Mouse (Mus musculus): ENCODE measurements around the gene Ccnd1.
A peak's percentile ranks its signal among the peaks of the same experiment; 100 is the strongest.
"Not testable (repeated sequence)": the region's sequence is repeated elsewhere in the genome, so short reads cannot be mapped to it uniquely, and the experiment has no call there.

Gene Ccnd1

DNA sequence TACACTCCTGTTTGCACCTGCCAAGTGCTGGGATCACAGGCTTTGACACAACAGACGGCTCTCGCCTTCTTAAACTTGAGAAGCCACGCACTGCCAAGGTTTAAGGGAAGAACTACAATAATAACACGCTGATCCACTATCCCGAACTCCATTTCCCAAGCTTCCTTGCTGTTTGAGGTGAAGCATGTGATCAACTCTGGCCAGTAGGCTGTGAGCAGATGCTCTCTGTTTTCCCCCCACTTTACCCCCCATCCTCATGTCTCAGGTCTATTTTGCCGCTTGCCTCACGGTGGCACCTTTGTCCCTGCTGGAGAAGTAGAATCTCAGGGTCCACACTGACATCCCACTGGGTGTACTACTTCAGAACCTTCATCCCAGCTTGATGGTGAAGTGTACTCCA lies 31.0 kb downstream of the Ccnd1 start:
- peak; percentile 94 for ATAC-seq (ENCODE audit: low TSS enrichment)

DNA sequence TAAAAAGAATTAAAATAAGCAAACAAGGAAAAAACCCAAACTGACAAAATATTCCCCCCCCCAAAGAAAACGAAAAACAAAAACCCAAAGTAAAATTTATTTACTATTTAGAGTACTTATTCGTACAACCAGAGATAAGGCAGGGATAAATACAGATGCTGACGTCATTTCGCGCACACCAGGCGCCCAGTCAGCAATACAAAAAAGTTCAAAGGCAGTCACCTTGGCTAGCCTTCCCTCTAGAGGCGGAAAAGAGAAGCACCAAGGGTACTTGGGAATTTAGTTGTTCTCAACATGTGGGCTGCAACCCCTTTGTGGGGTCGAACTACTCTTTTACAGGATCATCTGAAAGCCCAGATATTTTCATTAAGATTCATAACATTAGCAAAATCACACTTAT lies 31.9 kb downstream of the Ccnd1 start:
- ATAC-seq (ENCODE audit: low TSS enrichment), result no peak

DNA sequence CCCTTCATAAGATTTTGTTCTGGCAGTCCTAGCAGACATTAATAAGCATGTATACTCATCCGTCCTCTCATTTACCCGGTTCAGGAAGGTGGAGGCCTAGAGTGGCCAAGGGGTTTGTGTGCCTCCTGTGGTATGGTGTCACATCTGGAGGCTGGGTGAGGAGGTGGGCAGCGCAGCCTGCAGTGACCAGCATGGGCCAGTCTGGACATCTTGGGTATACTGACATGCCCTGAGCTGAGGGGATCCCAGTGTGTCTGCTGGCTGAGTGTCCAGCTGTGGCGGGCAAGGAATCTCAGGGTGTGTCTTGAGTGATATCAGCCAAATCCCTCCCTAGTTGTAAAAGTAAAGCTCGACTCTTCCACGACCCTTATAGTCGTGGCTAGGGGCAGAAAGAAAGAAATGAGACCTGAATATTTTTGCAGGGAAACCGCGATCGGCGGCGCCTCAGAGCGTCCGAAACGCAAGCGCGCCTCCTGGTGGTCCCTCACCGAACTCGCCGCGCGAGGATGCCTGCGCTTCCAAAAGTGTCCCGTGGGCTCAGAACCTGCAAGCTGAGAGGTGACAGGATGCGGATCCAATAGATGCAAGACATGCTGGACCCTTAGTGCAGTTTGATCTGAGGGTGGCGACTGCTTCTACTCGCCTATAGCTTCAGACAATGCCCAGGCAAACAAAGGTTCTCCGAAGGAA lies 32.9 kb downstream of the Ccnd1 start:
- ATAC-seq (ENCODE audit: low TSS enrichment), result peak; percentile 58

- not testable (repeated sequence) for ATAC-seq (ENCODE audit: low TSS enrichment)
Measured at GRCm38 (mm10) chr7:144905514-144905913, 34.2 kb downstream of the Ccnd1 start.

- no peak for ATAC-seq (ENCODE audit: low TSS enrichment)
Measured at GRCm38 (mm10) chr7:144898506-144898905, 41.2 kb downstream of the Ccnd1 start.

DNA sequence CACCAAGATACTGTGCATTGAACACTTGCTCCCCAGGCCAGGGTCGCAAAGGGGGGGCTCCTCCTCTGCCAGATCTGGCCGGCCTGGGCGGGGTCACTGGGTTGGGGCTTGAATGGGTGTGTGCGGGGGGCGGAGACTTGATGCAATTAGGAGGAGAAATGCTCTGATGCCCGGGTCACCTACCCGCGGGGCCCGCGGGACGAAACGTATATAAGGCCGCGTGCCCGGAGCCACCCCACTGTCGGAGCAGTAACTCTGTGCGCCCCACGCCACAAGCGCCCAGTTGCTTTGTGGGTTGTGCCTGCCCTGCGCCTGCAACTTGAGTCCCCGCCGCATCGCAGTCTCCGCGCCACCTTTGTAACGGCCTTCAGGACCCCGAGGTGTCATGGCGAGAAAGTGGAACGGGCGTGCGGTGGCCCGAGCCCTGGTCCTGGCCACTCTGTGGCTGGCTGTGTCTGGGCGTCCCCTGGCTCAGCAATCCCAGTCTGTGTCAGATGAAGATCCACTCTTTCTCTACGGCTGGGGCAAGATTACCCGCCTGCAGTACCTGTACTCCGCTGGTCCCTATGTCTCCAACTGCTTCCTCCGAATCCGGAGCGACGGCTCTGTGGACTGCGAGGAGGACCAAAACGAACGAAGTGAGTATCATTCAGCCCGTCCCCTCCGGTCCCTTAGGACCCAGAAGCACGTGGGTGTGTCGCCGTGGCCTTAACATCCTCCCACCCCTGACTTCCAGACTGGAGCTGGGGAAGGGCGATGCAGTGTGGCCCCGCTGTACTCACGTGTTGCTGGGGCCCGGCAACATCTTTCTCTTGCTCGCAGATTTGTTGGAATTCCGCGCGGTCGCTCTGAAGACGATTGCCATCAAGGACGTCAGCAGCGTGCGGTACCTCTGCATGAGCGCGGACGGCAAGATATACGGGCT lies 43.2 kb downstream of the Ccnd1 start, which contains the start of gene Fgf15:
Gene Fgf15, plus strand, starts transcription at position 238 of the 925 bp plus-strand sequence.
- ATAC-seq (ENCODE audit: low TSS enrichment), result no peak

GRCm38 (mm10) chr7:144895305-144896111 lies 44.2 kb downstream of the Ccnd1 start:
- peak; percentile 83 for ATAC-seq (ENCODE audit: low TSS enrichment)

DNA sequence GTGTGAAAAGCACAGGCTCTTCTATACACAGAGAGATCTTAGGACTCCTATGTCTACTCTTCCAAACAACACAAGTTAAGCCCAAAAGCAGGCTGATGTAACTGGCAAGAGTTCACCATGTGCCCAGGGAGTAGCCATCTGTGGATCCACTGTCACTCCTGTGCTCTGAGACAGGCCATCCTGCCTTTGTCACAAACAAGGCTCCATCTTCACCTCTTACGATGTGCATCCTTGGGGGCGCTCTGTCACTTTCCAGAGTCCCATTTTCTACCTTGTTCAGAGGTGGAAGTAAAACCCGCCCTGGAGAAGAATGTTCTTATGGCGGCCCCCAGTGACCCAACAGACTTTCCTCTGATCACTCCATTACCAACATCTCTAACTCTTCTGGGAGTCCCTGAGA lies 45.0 kb downstream of the Ccnd1 start:
- ATAC-seq (ENCODE audit: low TSS enrichment), result no peak

- no peak for ATAC-seq (ENCODE audit: low TSS enrichment)
Measured at GRCm38 (mm10) chr7:144894191-144894590, 45.5 kb downstream of the Ccnd1 start.

DNA sequence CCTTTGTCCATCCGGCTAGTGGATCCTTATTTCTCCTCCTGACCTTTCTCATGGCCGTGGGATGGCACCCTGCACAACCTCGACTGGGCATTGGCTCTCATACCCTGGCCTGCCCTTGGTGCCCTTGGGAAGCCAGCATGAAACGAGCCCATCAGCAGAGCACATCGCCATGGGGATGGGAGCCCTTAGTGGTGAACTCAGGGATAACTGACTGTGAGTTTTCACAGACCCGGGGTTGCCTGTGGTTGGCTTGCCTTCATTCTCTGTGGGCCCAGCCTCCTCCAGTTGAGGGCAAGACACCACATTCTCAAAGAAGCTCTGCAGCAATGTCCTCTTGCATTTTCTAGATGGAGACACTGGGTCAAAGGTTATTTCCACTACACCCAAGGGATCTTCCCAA lies 47.4 kb downstream of the Ccnd1 start:
- ATAC-seq (ENCODE audit: low TSS enrichment), result no peak

- no peak for ATAC-seq (ENCODE audit: low TSS enrichment)
Measured at GRCm38 (mm10) chr7:144891863-144892262, 47.9 kb downstream of the Ccnd1 start.

- not testable (repeated sequence) for ATAC-seq (ENCODE audit: low TSS enrichment)
Measured at GRCm38 (mm10) chr7:144890661-144891060, 49.1 kb downstream of the Ccnd1 start.

- no peak for ATAC-seq (ENCODE audit: low TSS enrichment)
Measured at GRCm38 (mm10) chr7:144888564-144889299, 51.0 kb downstream of the Ccnd1 start.

- ATAC-seq (ENCODE audit: low TSS enrichment), result no peak
Measured at GRCm38 (mm10) chr7:144887672-144888071, 52.1 kb downstream of the Ccnd1 start.

DNA sequence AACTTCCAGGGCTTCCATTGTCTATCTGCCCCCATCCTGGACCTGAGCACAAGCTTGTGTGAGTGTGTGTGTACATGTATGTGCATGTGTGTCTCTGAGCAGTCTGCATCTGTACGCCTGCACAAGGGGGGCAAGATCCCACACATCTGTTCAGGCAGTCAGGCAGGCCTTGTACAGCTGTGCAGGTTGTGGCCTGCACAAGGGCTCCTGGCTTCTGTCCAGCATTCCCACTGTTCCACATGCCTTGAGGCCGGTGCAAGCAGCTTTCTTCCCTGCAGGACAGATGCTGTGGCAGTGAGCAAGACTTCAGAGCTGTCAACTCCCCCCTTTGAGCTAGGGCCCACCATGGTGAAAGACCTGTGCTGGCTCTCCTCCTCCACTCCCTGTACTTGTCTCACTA lies 56.6 kb downstream of the Ccnd1 start:
- ATAC-seq (ENCODE audit: low TSS enrichment), result no peak
